Mouse (Mus musculus) midbrain, postnatal 0 days (tissue): ENCODE data around the gene Ppm1a. TPM values are rescaled to one million over a fixed set of nuclear protein-coding genes. Genes with fewer than 3 reads are reported as not detected.
"Not testable (repeated sequence)": the region's sequence is repeated elsewhere in the genome, so short reads cannot be mapped to it uniquely, and the experiment has no call there.

ENCODE experiments used
- ATAC-seq: fragments of 200-750 bp; cut with Nextera tagmentation; 2 replicates; pipeline ENCODE4 v1.8.0; 2017; ENCODE audit warnings: moderate number of reproducible peaks, mild to moderate bottlenecking, moderate TSS enrichment, moderate library complexity; ENCODE audit not compliant: low FRiP score
- DNase-seq: peaks from one replicate; pipeline ENCODE4 v3.0.0-alpha.2; 2015; ENCODE audit warnings: low spot score
- H3K27ac ChIP-seq: fragments of 300-500 bp; sonication (generic); 2 replicates; pipeline ENCODE4 v1.5.1; 2014; ENCODE audit warnings: low read depth, mild to moderate bottlenecking, low read length, mixed read lengths
- H3K27me3 ChIP-seq: fragments of 300-500 bp; sonication (generic); 2 replicates; pipeline ENCODE4 v1.6.1; 2014; ENCODE audit warnings: low read length, control low read depth, mixed read lengths; ENCODE audit not compliant: insufficient read depth
- H3K36me3 ChIP-seq: fragments of 300-500 bp; sonication (generic); 2 replicates; pipeline ENCODE4 v1.6.1; 2014; ENCODE audit warnings: low read length, control low read depth, mixed read lengths; ENCODE audit not compliant: insufficient read depth
- H3K4me1 ChIP-seq: fragments of 300-500 bp; sonication (generic); 2 replicates; pipeline ENCODE4 v1.6.1; 2014; ENCODE audit warnings: mild to moderate bottlenecking, control low read depth, antibody characterized with exemption, low read length, mixed read lengths; ENCODE audit not compliant: insufficient read depth
- H3K4me2 ChIP-seq: fragments of 300-500 bp; sonication (generic); 2 replicates; pipeline ENCODE4 v1.6.1; 2014; ENCODE audit warnings: low read depth, mild to moderate bottlenecking, low read length, mixed read lengths; ENCODE audit not compliant: poor library complexity, severe bottlenecking
- H3K4me3 ChIP-seq: fragments of 300-500 bp; sonication (generic); 2 replicates; pipeline ENCODE4 v1.5.1; 2014; ENCODE audit warnings: low read depth, mild to moderate bottlenecking, low read length, moderate library complexity
- H3K9ac ChIP-seq: fragments of 300-500 bp; sonication (generic); replicated peaks from 2 replicates; pipeline ENCODE4 v1.6.1; 2014; ENCODE audit warnings: mild to moderate bottlenecking, low read length, moderate library complexity, mixed read lengths; ENCODE audit not compliant: poor library complexity, severe bottlenecking
- H3K9me3 ChIP-seq: fragments of 300-500 bp; sonication (generic); 2 replicates; pipeline ENCODE4 v1.6.1; 2016; ENCODE audit warnings: low read length, control low read depth
- CTCF ChIP-seq: IDR thresholded peaks from 2 replicates; pipeline ENCODE4 v1.5.1; 2016; ENCODE audit warnings: antibody characterized with exemption, mild to moderate bottlenecking
- WGBS: fragments of 180-500 bp; shearing (Covaris S2); extraction: QIAGEN DNeasy Blood & Tissue Kit; methylation state at CpG from one replicate; pipeline ENCODE4 v1.1.7; 2014; 5-methylcytosine and 5-hydroxymethylcytosine counted together
- polyA plus RNA-seq: library from polyadenylated mRNA; unstranded; fragments of >200 nt; fragmentation: Nextera tagmentation; extraction: Ambion mirVana; gene quantifications from 2 replicates; pipeline ENCODE4 v1.2.1, GENCODE M21; 2015
- total RNA-seq: library from RNA; depleted of rRNA; stranded (reverse); fragments of >200 nt; gene quantifications from 2 replicates; pipeline ENCODE4 v1.2.3, GENCODE M21; 2014

Gene Ppm1a
- total and polyA plus RNA-seq, 2 experiments from 2014 or later: 79.3 to 170 TPM

- Histone ChIP-seq H3K4me3 (no peak overlapping the region), H3K4me2 (no peak overlapping the region), H3K36me3 (no peaks in the 10 kb centered on the region), H3K4me1 (0 out of 2 replicates have a peak, but pooled peaks cover 4% of the 10 kb centered on the region), H3K27ac (no peak overlapping the region), H3K9me3 (no peaks in the 10 kb centered on the region), H3K9ac (no peak overlapping the region), H3K27me3 (no peaks in the 10 kb centered on the region)
- ATAC-seq (no peak), DNase-seq (no peak)
- 90% methylated on average over 3 of the region's 3 CpGs for WGBS
- no peak for TF ChIP-seq CTCF
Measured at GRCm38 (mm10) chr12:72771711-72772110, 14.5 kb downstream of the Ppm1a start.

- H3K9me3 ChIP-seq: no peaks in the 10 kb centered on the region
- H3K4me3 ChIP-seq: no peak overlapping the region
- no peak overlapping the region for H3K4me2 ChIP-seq
- ATAC-seq (no peak), DNase-seq (no peak)
- no peaks in the 10 kb centered on the region for H3K27me3 ChIP-seq
- TF ChIP-seq CTCF: no peak
- 55% methylated on average over 7 of the region's 7 CpGs for whole genome bisulfite sequencing
- H3K4me1 ChIP-seq: 0 out of 2 replicates have a peak, but pooled peaks cover 4% of the 10 kb centered on the region
- H3K9ac ChIP-seq: no peak overlapping the region
- no peaks in the 10 kb centered on the region for H3K36me3 ChIP-seq
- H3K27ac ChIP-seq: no peak overlapping the region
Measured at GRCm38 (mm10) chr12:72773921-72774320, 16.7 kb downstream of the Ppm1a start.

- H3K4me2 ChIP-seq: no peak overlapping the region
- ATAC-seq (no peak), DNase-seq (no peak)
- no peak overlapping the region for H3K9ac ChIP-seq
- H3K9me3 ChIP-seq: no peaks in the 10 kb centered on the region
- 0 out of 2 replicates have a peak, but pooled peaks cover 4% of the 10 kb centered on the region for H3K4me1 ChIP-seq
- H3K27ac ChIP-seq: no peak overlapping the region
- WGBS: 92% methylated on average over 4 of the region's 4 CpGs
- H3K36me3 ChIP-seq: no peaks in the 10 kb centered on the region; the same call in 1 of the 2 replicates
- H3K4me3 ChIP-seq: no peak overlapping the region
- no peaks in the 10 kb centered on the region for H3K27me3 ChIP-seq
- TF ChIP-seq CTCF: no peak
Measured at GRCm38 (mm10) chr12:72777244-72777643, 20.0 kb downstream of the Ppm1a start.

GRCm38 (mm10) chr12:72780136-72780535 is 22.9 kb downstream of the Ppm1a start:
- no peak overlapping the region for H3K4me2 ChIP-seq

GRCm38 (mm10) chr12:72782786-72783185 is 25.5 kb downstream of the Ppm1a start:
- H3K9me3 ChIP-seq, H3K27ac ChIP-seq, H3K4me3 ChIP-seq, ATAC-seq, H3K9ac ChIP-seq, H3K4me2 ChIP-seq, DNase-seq, H3K27me3 ChIP-seq, H3K4me1 ChIP-seq: not testable (repeated sequence)
- 98% methylated on average over 4 of the region's 4 CpGs for WGBS
- peaks cover 16% of the 10 kb centered on the region for H3K36me3 ChIP-seq
- peak; percentile 36; the same call in 1 of the 2 replicates for TF ChIP-seq CTCF

More at GRCm38 (mm10) chr12:72780136-72780535, 22.9 kb downstream of the Ppm1a start:
- Histone ChIP-seq H3K4me3 (no peak overlapping the region), H3K4me1 (no peaks in the 10 kb centered on the region), H3K9me3 (no peaks in the 10 kb centered on the region), H3K27ac (no peak overlapping the region), H3K9ac (no peak overlapping the region), H3K27me3 (no peaks in the 10 kb centered on the region), H3K36me3 (peaks cover 6% of the 10 kb centered on the region)
- 96% methylated on average over 5 of the region's 5 CpGs for WGBS
- ATAC-seq: no peak
- no peak for TF ChIP-seq CTCF
- DNase-seq: no peak

- WGBS: 94% methylated on average over 6 of the region's 6 CpGs
- no peak for TF ChIP-seq CTCF
- peaks cover 16% of the 10 kb centered on the region for H3K36me3 ChIP-seq
- H3K4me1 ChIP-seq: no peaks in the 10 kb centered on the region
- H3K9ac ChIP-seq: no peak overlapping the region
- DNase-seq (no peak), ATAC-seq (no peak)
- H3K9me3 ChIP-seq: no peaks in the 10 kb centered on the region
- H3K4me2 ChIP-seq: no peak overlapping the region
- H3K4me3 ChIP-seq: no peak overlapping the region
- H3K27me3 ChIP-seq: no peaks in the 10 kb centered on the region
- no peak overlapping the region for H3K27ac ChIP-seq
Measured at GRCm38 (mm10) chr12:72785183-72785930, 28.1 kb downstream of the Ppm1a start.
